Mouse (Mus musculus): Measurements from ENCODE around the gene Ewsr1.
"Not testable (repeated sequence)": the region's sequence is repeated elsewhere in the genome, so short reads cannot be mapped to it uniquely, and the experiment has no call there.

Ewsr1 gene

DNA sequence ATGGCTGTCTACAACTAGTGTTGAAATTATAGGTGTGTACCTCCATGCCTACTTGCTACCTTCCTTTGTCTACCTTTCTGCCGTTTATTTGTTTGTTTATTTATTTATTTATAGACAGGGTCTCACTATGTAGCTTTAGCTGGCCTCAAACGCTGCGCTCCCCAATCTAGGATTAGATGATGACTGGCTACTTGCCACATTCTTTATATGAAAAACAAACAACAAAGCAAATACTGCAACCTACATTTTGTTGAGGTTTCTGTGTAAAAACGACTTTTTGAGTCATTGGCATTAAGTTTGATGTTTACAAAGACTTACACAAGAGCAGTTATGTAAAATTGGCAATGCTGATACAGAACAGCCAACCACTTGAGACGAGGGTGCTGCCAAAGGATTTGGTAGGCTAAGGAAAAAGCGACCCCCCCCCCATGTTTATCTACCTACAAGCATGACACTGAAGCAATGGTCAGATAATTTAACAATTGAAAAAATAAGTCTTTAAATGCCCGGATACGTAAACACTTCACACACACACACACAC, 2.5 kb downstream of the Ewsr1 start:
- no peak for DNase-seq (ENCODE audit: low read depth)

GRCm38 (mm10) chr11:5095877-5096276, 3.2 kb downstream of the Ewsr1 start:
- no peak for DNase-seq (ENCODE audit: low read depth)

GRCm38 (mm10) chr11:5091706-5092105, 7.4 kb downstream of the Ewsr1 start:
- DNase-seq (ENCODE audit: low read depth) = no peak

GRCm38 (mm10) chr11:5089147-5089546, 9.9 kb downstream of the Ewsr1 start:
- no peak for DNase-seq (ENCODE audit: low read depth)

- not testable (repeated sequence) for DNase-seq (ENCODE audit: low read depth)
Measured at GRCm38 (mm10) chr11:5076843-5077242, 22.2 kb downstream of the Ewsr1 start.

DNA sequence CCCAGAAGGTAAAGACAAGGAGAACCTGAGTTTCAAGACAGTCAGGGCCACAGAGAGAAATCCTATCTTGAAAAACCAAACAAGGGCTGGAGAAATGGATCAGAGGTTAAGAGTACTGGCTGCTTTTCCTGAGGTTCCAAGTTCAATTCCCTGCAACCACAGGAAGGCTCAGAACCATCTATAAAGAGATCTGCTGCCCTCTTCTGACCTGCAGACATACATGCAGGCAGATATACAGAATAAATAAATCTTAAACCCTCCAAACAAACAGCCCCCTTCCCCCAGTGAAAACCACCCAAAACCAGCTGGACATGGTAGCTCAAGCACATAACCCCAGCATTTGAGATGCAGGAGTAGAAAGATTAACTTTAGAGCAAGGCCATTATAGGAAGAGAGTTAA, 23.3 kb downstream of the Ewsr1 start:
- no peak for DNase-seq (ENCODE audit: low read depth)

DNA sequence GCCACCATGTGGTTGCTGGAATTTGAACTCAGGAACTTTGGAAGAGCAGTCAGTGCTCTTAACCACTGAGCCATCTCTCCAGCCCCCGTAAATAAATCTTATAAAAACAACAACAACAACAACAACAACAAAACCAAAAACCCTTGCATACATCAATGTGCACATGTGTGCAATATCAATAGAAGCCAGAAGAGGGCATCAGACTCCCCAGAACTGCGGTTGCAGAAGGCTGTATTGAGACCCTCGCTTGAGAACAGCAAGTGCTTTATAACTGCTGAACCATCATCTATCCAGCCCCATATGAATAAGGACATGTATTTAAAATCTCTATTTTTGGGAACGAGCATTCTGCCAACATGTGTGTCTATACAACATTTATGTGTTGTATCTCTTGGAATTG, 24.2 kb downstream of the Ewsr1 start:
- no peak for DNase-seq (ENCODE audit: low read depth)

DNA sequence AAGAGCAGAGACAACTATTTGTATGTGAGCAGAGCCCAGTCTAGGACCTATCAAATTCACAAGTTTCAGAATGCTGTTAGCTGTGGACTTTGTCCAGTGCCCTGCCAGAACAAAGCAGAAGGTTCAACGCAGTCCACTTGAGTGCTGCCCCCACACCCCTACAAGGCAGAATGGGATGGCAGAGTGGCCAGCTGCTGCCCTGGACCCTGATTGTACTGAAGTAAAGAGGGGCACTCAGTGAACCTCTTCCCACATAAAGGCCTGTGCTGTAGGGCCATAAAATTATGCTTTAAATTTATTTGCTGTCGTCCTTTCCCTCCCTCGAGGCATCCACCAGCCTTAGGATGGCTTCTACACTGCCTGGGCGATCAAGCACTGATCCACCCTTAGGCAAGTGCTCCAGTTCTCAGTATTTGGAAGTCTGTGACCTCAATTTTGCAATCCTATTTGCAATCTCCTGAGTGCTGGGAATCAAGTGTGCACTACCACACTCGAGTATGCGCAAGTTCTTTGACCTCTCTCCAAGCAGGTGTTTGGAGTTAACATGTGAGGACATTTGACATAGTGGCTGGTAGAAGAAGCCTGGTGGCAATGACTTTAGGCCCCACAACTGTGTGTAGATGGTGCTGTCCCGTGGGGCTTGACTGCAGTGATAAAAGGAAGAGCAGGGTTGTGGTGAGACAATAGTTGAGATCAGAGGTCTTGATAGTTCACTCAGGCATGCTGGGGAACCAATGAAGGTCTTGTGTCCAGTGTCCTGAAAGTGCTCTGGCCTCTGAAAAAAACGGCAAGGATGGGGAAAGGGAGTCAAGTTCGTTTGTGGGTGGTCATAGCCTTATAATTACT, 30.7 kb downstream of the Ewsr1 start:
- no peak for DNase-seq (ENCODE audit: low read depth)

DNA sequence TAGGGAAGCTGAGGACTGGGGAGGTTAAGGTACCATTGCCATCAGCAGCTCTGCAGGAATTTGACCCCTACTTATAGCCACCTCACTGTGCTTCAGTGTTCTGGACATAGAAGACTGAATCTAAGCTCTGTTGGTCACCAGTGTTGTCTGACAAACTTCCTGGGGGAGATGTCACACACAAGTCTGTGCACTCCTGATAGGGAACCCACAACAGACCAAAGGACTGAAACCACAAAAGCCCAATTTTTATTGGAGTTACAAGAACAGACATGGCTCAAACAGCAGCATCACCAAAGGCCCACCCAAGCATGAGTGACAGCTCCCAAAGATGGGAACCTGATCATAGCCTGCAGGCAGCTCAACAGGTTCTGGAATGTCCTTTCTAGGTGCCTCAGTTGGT, 32.0 kb downstream of the Ewsr1 start:
- DNase-seq (ENCODE audit: low read depth) = no peak

GRCm38 (mm10) chr11:5065056-5065821, 33.8 kb downstream of the Ewsr1 start, which contains the start of gene Gas2l1:
Gas2l1 (minus strand) TSS chr11:5065327.
- peak; percentile 73 for DNase-seq (ENCODE audit: low read depth)

- DNase-seq (ENCODE audit: low read depth) = no peak
Measured at GRCm38 (mm10) chr11:5064282-5065055, 34.6 kb downstream of the Ewsr1 start.

DNA sequence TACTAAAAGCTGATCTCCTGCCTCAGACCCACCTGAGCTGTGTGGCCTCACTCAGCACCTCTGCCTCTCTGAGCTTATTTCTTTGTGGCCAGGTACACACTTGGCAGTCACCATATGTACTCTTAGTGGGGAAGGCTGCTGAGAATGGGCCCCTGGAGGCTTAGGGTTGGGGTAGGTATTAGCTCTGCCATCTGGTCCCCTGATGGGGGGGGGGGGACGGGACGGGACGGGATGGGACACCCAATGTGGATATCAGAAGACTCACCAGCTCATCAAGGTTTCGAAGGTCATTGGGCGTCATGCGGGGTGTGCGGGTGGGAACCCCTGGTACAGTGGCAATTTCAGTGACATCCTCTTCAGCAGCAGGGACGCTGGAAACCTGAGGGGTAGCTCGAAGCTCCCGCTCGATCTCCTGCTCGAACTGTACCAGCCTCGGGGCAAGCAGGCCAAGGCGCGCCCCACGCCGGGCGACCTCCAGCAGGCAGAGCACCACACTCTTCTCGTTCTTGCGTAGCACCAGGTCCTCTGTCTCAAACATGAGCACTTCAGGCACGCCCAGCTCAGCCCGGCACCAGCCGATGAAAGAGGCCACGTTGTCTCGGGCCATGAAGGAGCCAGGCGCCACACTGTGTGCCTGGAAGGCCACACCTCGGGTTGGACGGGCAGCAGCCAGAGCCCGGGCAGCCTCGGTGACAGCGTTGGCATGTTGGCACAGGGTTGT, 35.3 kb downstream of the Ewsr1 start:
- DNase-seq (ENCODE audit: low read depth) = no peak

GRCm38 (mm10) chr11:5062860-5063505, 36.1 kb downstream of the Ewsr1 start:
- no peak for DNase-seq (ENCODE audit: low read depth)

DNA sequence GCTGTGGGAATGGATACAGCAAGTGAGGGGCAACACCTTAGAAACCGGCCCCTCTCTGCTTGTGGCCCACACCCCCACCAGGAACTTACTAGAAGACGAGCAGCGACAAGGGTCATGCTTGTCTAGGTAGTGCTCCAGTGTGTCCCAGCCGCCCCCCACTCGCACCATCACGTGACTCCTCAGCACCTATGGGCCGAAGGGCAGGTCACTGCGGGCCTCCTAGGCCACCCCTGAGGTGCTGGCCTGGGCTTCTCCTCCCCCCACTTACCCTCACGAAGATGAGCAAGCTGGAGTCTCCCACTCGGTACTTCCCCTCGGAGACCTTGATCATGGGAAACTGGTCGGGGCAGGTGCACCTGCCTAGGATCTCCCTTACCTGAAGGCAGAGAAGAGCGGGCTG, 36.7 kb downstream of the Ewsr1 start:
- no peak for DNase-seq (ENCODE audit: low read depth)

- peak; percentile 92 for DNase-seq (ENCODE audit: low read depth)
Measured at GRCm38 (mm10) chr11:5061413-5062139, 37.5 kb downstream of the Ewsr1 start.

DNA sequence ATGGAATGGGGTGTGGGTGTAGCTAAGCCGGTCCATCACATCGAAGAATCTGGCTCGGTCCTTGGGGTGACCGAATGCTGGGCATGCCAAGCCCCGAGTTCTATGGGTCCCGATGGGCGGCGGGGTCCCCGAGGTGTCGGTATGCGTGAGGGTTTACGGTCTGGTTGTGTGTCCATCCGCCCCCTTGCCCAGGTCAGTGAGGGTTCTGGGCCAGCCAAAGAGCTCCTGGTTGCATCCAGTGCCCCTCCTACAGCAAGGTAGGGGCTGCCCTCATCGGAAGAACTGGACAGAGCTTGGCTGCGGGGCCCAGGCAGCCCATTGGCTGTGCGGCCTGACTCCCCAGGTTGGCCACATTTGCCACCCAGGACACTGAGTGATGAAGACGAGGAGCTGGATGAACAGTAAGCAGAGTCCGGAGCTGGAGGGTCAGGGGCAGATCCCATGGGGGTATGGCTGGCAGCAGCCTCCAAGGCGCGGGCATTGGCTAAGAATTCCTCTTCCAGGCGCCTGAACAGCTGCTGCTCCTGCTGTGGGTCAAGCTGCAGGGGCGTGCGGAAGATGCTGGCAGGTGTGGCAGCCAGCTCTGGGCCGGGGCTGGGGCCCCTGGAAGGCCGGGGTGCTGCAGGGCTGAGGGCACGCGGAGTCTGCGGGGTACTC, 38.2 kb downstream of the Ewsr1 start:
- no peak for DNase-seq (ENCODE audit: low read depth)

DNA sequence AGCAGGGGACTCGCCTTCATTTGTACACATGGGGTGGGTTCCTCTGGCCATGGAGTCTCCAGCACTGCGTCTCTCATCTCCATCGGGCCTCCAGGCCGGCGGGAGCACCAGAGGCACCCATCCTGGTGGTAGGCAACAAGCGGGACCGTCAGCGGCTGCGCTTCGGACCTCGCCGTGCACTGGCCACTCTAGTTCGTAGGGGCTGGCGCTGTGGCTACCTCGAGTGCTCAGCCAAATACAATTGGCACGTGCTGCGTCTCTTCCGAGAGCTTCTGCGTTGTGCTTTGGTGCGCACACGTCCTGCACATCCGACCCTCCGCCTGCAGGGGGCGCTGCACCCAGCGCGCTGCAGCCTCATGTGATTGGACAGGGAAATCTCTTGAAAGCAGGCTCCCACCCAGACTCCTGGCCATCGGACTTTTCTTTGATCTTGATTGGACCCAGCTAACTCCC, 39.3 kb downstream of the Ewsr1 start:
- DNase-seq (ENCODE audit: low read depth) = no peak

DNA sequence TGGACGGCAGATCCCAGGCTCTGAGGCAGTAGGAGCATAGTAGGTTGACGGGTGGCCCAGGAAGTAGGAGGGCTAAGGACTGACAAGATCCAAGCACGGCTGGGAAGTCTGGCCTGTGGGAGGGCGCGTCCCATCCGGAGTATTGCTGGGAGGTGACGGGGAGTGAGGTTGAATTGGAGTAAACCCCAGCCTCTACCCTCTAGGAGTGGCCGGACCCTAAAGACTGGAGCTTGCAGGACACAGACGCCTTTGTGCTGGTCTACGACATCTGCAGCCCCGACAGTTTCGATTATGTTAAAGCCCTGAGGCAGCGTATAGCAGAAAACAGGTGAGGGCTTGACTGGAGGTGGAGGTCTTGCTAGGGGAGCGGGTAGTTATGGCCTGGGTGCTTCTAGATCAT, 39.8 kb downstream of the Ewsr1 start:
- DNase-seq (ENCODE audit: low read depth) = no peak

DNA sequence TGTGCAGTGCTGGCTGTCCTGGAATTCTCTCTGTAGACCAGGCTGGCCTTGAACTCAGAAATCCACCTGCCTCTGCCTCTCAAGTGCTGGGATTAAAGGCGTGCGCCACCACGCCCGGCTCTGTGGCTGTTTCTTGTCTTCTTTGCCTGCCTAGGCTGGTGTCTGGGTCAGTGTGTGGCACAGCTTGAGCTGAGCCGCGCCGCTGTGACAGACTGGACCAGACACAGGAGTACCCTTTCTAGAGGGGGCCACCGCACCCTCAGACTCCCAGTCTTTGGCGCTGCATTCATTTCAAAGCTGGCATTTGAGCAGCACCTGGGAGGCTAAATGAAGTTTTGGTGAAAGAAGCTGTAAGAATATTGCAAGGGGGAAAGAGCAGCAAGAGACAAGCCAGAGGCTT, 40.3 kb downstream of the Ewsr1 start:
- no peak for DNase-seq (ENCODE audit: low read depth)

Measured in fibroblast of lung, adult 2 months (primary cell).